Mouse (Mus musculus) heart, embryonic 14.5 days (tissue): Measurements from ENCODE around the gene Abhd10. TPM values are rescaled to one million over a fixed set of nuclear protein-coding genes. Genes with fewer than 3 reads are reported as not detected.

ENCODE experiments used
- ATAC-seq: fragments of 200-750 bp; cut with Nextera tagmentation; 2 replicates; pipeline ENCODE4 v1.8.0; 2017; ENCODE audit warnings: low read depth, moderate TSS enrichment; ENCODE audit not compliant: insufficient number of reproducible peaks, insufficient read depth, low FRiP score
- H3K27ac ChIP-seq, 2 experiments: fragments of 200-500 bp in 1 of 2; fragments of 300-500 bp in 1 of 2; sonication (generic) in 1 of 2; replicated peaks in 1 of 2; 2 replicates each; pipeline ENCODE4 v1.5.1; 2012 to 2014; ENCODE audit warnings: low read depth in 2 of 2, low read length in 2 of 2, control low read depth in 1 of 2, mild to moderate bottlenecking in 1 of 2, mixed read lengths in 1 of 2; ENCODE audit not compliant: control insufficient read depth in 1 of 2, insufficient read depth in 1 of 2
- H3K27me3 ChIP-seq: fragments of 300-500 bp; sonication (generic); 2 replicates; pipeline ENCODE4 v1.6.1; 2014; ENCODE audit warnings: mild to moderate bottlenecking, low read length, control low read depth; ENCODE audit not compliant: control insufficient read depth, insufficient read depth
- H3K36me3 ChIP-seq: fragments of 300-500 bp; sonication (generic); 2 replicates; pipeline ENCODE4 v1.6.1; 2014; ENCODE audit warnings: mild to moderate bottlenecking, control low read depth, low read length, mixed read lengths; ENCODE audit not compliant: control insufficient read depth, insufficient read depth
- H3K4me1 ChIP-seq, 2 experiments: fragments of 200-500 bp in 1 of 2; fragments of 300-500 bp in 1 of 2; sonication (generic) in 1 of 2; 2 replicates each; pipeline ENCODE4 v1.6.1; 2012 to 2014; ENCODE audit warnings: low read length in 2 of 2, control low read depth in 1 of 2, mixed read lengths in 1 of 2; ENCODE audit not compliant: control insufficient read depth in 2 of 2, insufficient read depth in 2 of 2
- H3K4me2 ChIP-seq: fragments of 300-500 bp; sonication (generic); 2 replicates; pipeline ENCODE4 v1.6.1; 2014; ENCODE audit warnings: mild to moderate bottlenecking, low read length
- H3K4me3 ChIP-seq, 2 experiments: fragments of 200-500 bp in 1 of 2; fragments of 300-500 bp in 1 of 2; sonication (generic) in 1 of 2; 2 replicates each; pipeline ENCODE4 v1.5.1; 2012 to 2014; ENCODE audit warnings: low read length in 2 of 2, mild to moderate bottlenecking in 2 of 2, control low read depth in 1 of 2, low read depth in 1 of 2, moderate library complexity in 1 of 2; ENCODE audit not compliant: control insufficient read depth in 1 of 2, insufficient read depth in 1 of 2
- H3K9ac ChIP-seq: fragments of 300-500 bp; sonication (generic); 2 replicates; pipeline ENCODE4 v1.6.1; 2014; ENCODE audit warnings: mild to moderate bottlenecking, low read length
- H3K9me3 ChIP-seq: fragments of 300-500 bp; sonication (generic); 2 replicates; pipeline ENCODE4 v1.6.1; 2016; ENCODE audit warnings: low read length, control low read depth; ENCODE audit not compliant: control insufficient read depth
- WGBS: fragments of 180-500 bp; shearing (Covaris S2); extraction: QIAGEN DNeasy Blood & Tissue Kit; methylation state at CpG from one replicate; pipeline ENCODE4 v1.1.7; 2014; 5-methylcytosine and 5-hydroxymethylcytosine counted together
- polyA plus RNA-seq: library from polyadenylated mRNA; unstranded; fragments of >200 nt; fragmentation: Nextera tagmentation; extraction: Ambion mirVana; gene quantifications from 2 replicates; pipeline ENCODE4 v1.2.1, GENCODE M21; 2014

Abhd10 gene
- polyA plus RNA-seq, 1 experiment from 2014 or later, result 29.1 TPM

- 60% methylated on average over 4 of the region's 4 CpGs for WGBS
- H3K9me3 ChIP-seq, result no peaks in the 10 kb centered on the region
- no peaks in the 10 kb centered on the region for H3K27me3 ChIP-seq
- H3K4me3 ChIP-seq, result no peak overlapping the region
- ATAC-seq, result no peak
- H3K27ac ChIP-seq, result no peak overlapping the region
- no peaks in the 10 kb centered on the region for H3K4me1 ChIP-seq
- H3K4me2 ChIP-seq, result no peak overlapping the region
- no peaks in the 10 kb centered on the region for H3K36me3 ChIP-seq
- H3K9ac ChIP-seq, result no peak overlapping the region
These were observed 52.6 kb downstream of the Abhd10 start for GRCm38 (mm10) chr16:45690178-45690577.

GRCm38 (mm10) chr16:45686833-45687232, 55.9 kb downstream of the Abhd10 start:
- Histone ChIP-seq H3K4me2 (no peak overlapping the region), H3K27ac (no peak overlapping the region), H3K9ac (no peak overlapping the region), H3K36me3 (no peaks in the 10 kb centered on the region), H3K27me3 (no peaks in the 10 kb centered on the region), H3K4me1 (no peaks in the 10 kb centered on the region), H3K4me3 (no peak overlapping the region), H3K9me3 (no peaks in the 10 kb centered on the region)
- 66% methylated on average over 3 of the region's 3 CpGs for WGBS
- ATAC-seq, result no peak

GRCm38 (mm10) chr16:45685295-45685694, 57.5 kb downstream of the Abhd10 start:
- Histone ChIP-seq H3K9ac (no peak overlapping the region), H3K4me1 (no peaks in the 10 kb centered on the region), H3K36me3 (no peaks in the 10 kb centered on the region), H3K9me3 (no peaks in the 10 kb centered on the region), H3K27ac (no peak overlapping the region), H3K4me2 (no peak overlapping the region), H3K4me3 (no peak overlapping the region), H3K27me3 (no peaks in the 10 kb centered on the region)
- 66% methylated on average over 3 of the region's 3 CpGs for WGBS
- ATAC-seq, result no peak

- H3K36me3 ChIP-seq, result no peaks in the 10 kb centered on the region
- no peaks in the 10 kb centered on the region for H3K27me3 ChIP-seq
- H3K4me1 ChIP-seq, result no peaks in the 10 kb centered on the region
- no peak overlapping the region for H3K4me2 ChIP-seq
- H3K9ac ChIP-seq, result no peak overlapping the region
- no peak for ATAC-seq
- no peaks in the 10 kb centered on the region for H3K9me3 ChIP-seq
- H3K4me3 ChIP-seq, result no peak overlapping the region
- H3K27ac ChIP-seq, result no peak overlapping the region
- 14% methylated on average over 8 of the region's 8 CpGs for WGBS
These were observed 57.9 kb downstream of the Abhd10 start for GRCm38 (mm10) chr16:45684815-45685214.

Other genes with a start within 250 kb of the Abhd10 start
- not detected in 2 replicates for gene Gm609, start 250.0 kb downstream of the Abhd10 start, polyA plus RNA-seq
- not detected in 2 replicates for gene Gm17783, start 210.9 kb downstream of the Abhd10 start, polyA plus RNA-seq
- not detected in 2 replicates for gene Slc9c1, start 207.6 kb downstream of the Abhd10 start, polyA plus RNA-seq
- 0.15 TPM in 1 of 2 replicates, not detected in the other for gene Gcsam, start 132.6 kb downstream of the Abhd10 start, polyA plus RNA-seq
- not detected in 2 replicates for gene BC016579, start 88.9 kb downstream of the Abhd10 start, polyA plus RNA-seq
- not detected in 2 replicates for gene Tmprss7, start 49.3 kb downstream of the Abhd10 start, polyA plus RNA-seq
- 2.6 and 4.1 TPM in 2 replicates for gene Tagln3, start 18.3 kb downstream of the Abhd10 start, polyA plus RNA-seq
- gene Phldb2, start 210.6 kb upstream of the Abhd10 start, polyA plus RNA-seq, result 39.2 and 42.9 TPM in 2 replicates